15 mouse cellular contexts compared by ENCODE assay signal in genomic region chr15:31441996-31442395, GRCm38 (mm10). TPM values are rescaled to one million over a fixed set of nuclear protein-coding genes. Genes with fewer than 3 reads are reported as not detected.
A peak's percentile ranks its signal among the peaks of the same experiment; 100 is the strongest.
DNase-seq lines count a peak whose midpoint lies in the region.
"Had no signal": no experiment of that assay in that cellular context is flagged by ENCODE, and none has a peak within 500 bp of the region (broad histone marks: within the 10 kb centered on the region; RNA-seq: fewer than 3 reads in every experiment).

No protein-coding gene starts in this region.

- peak; percentile 37 for DNase-seq in adrenal gland, adult 2 months
- DNase-seq in adrenal gland, adult 8-10 months: no peak
- peak; percentile 91 for DNase-seq in heart, adult 11 months
- DNase-seq in heart, adult 8-10 months (ENCODE audit: low spot score): no peak
- DNase-seq in kidney, adult 9 months: peak; percentile 31
- DNase-seq in kidney, adult 11 months: no peak
- DNase-seq in kidney, postnatal 36 days: peak; percentile 27 to 41
- no peak for DNase-seq in kidney, adult 18-20 months
- DNase-seq: B cell, adult 2 months; cerebellum, adult 11-12 months; cerebellum, adult 9-11 months; cerebellum, postnatal 36 days; heart, adult 2 months had no signal

RNA-seq across cellular contexts. Expression of gene Ropn1l, which starts 11.5 kb away (rescaled TPM):
- 1 to 10 TPM; 1.8 to 4.2 TPM for total RNA-seq in adrenal gland, adult 2 months (2021)
- polyA plus RNA-seq in adrenal gland, adult 2 months (2012; rRNA removed): 10.2 and 11.3 TPM in 2 replicates
- total RNA-seq in adrenal gland, adult 8-10 months (2022): 1 to 10 TPM; 2.1 to 3.3 (median 2.4) TPM
- total RNA-seq in heart, adult 8-10 months (2022): under 1 TPM in 2 of 4 experiments, not detected in 2; 0.28 to 0.57 TPM
- total RNA-seq: gastrocnemius, adult 8-10 months; heart, adult 2 months; heart, postnatal 25 days had no signal

Comparison
In these comparisons a context has a peak if more than half of its experiments do, and no peak if none do; other contexts are left out.
1. DNase-seq: peak in adrenal gland, adult 2 months (single experiment), heart, adult 11 months (single experiment), kidney, adult 9 months (single experiment) and kidney, postnatal 36 days (2 of 2); none in adrenal gland, adult 8-10 months (single experiment), heart, adult 8-10 months (single experiment), kidney, adult 11 months (single experiment) and kidney, adult 18-20 months (single experiment).